Mouse (Mus musculus): Measurements from ENCODE around the gene Tspan7. TPM values are rescaled to one million over a fixed set of nuclear protein-coding genes. Genes with fewer than 3 reads are reported as not detected.

Gene Tspan7
- polyA plus RNA-seq, 1 experiment from 2014 or later = 165 TPM

GRCm38 (mm10) chrX:10514417-10514816 is 29.5 kb downstream of the Tspan7 start:
- H3K36me3 ChIP-seq (ENCODE audit: poor library complexity, severe bottlenecking) = no peaks in the 10 kb centered on the region
- H3K27ac ChIP-seq = no peak overlapping the region
- H3K4me3 ChIP-seq = no peak overlapping the region
- H3K9me3 ChIP-seq (replicated peaks) = no peaks in the 10 kb centered on the region
- 65% methylated on average over 5 of the region's 5 CpGs for WGBS
- H3K27me3 ChIP-seq = no peaks in the 10 kb centered on the region
- H3K4me2 ChIP-seq = no peak overlapping the region
- no peak for ATAC-seq
- no peak overlapping the region for H3K9ac ChIP-seq
- peaks cover 16% of the 10 kb centered on the region; the same call in 1 of the 2 replicates for H3K4me1 ChIP-seq

GRCm38 (mm10) chrX:10514971-10515370 is 30.0 kb downstream of the Tspan7 start:
- 52% methylated on average over 3 of the region's 3 CpGs for WGBS
- no peak for ATAC-seq
- Histone ChIP-seq H3K27me3 (no peaks in the 10 kb centered on the region), H3K4me3 (no peak overlapping the region), H3K4me2 (no peak overlapping the region), H3K4me1 (peaks cover 16% of the 10 kb centered on the region; the same call in 1 of the 2 replicates), H3K9me3 (replicated peaks) (no peaks in the 10 kb centered on the region), H3K36me3 (ENCODE audit: poor library complexity, severe bottlenecking) (no peaks in the 10 kb centered on the region), H3K9ac (no peak overlapping the region), H3K27ac (no peak overlapping the region)

GRCm38 (mm10) chrX:10516448-10516847 is 31.5 kb downstream of the Tspan7 start:
- Histone ChIP-seq H3K4me2 (no peak overlapping the region), H3K9me3 (replicated peaks) (no peaks in the 10 kb centered on the region), H3K4me3 (no peak overlapping the region), H3K4me1 (peaks cover 16% of the 10 kb centered on the region; the same call in 1 of the 2 replicates), H3K9ac (no peak overlapping the region), H3K36me3 (ENCODE audit: poor library complexity, severe bottlenecking) (no peaks in the 10 kb centered on the region), H3K27me3 (no peaks in the 10 kb centered on the region), H3K27ac (no peak overlapping the region)
- no peak for ATAC-seq
- WGBS = 82% methylated on average over 7 of the region's 7 CpGs

- Histone ChIP-seq H3K27ac (peak overlapping the region; percentile 14; the same call in 1 of the 2 replicates), H3K9ac (no peak overlapping the region), H3K9me3 (replicated peaks) (no peaks in the 10 kb centered on the region), H3K4me3 (no peak overlapping the region), H3K4me2 (no peak overlapping the region), H3K27me3 (no peaks in the 10 kb centered on the region), H3K4me1 (peaks cover 16% of the 10 kb centered on the region; the same call in 1 of the 2 replicates), H3K36me3 (ENCODE audit: poor library complexity, severe bottlenecking) (no peaks in the 10 kb centered on the region)
- 81% methylated on average over 6 of the region's 6 CpGs for WGBS
- ATAC-seq = no peak
These were observed 32.0 kb downstream of the Tspan7 start for GRCm38 (mm10) chrX:10516925-10517324.

GRCm38 (mm10) chrX:10517756-10518155 is 32.8 kb downstream of the Tspan7 start:
- H3K27me3 ChIP-seq = no peaks in the 10 kb centered on the region
- 0 out of 2 replicates have a peak, but pooled peaks have one; percentile 13 for ATAC-seq
- H3K9me3 ChIP-seq (replicated peaks) = no peaks in the 10 kb centered on the region
- no peak overlapping the region for H3K4me3 ChIP-seq
- H3K27ac ChIP-seq = peak overlapping the region; percentile 14; the same call in 1 of the 2 replicates
- H3K36me3 ChIP-seq (ENCODE audit: poor library complexity, severe bottlenecking) = no peaks in the 10 kb centered on the region
- no peak overlapping the region for H3K9ac ChIP-seq
- peaks cover 16% of the 10 kb centered on the region; the same call in 1 of the 2 replicates for H3K4me1 ChIP-seq
- H3K4me2 ChIP-seq = no peak overlapping the region
- 33% methylated on average over 4 of the region's 4 CpGs for WGBS

GRCm38 (mm10) chrX:10518510-10518909 is 33.6 kb downstream of the Tspan7 start:
- ATAC-seq = no peak
- Histone ChIP-seq H3K27ac (no peak overlapping the region), H3K9me3 (replicated peaks) (no peaks in the 10 kb centered on the region), H3K27me3 (no peaks in the 10 kb centered on the region), H3K4me3 (no peak overlapping the region), H3K9ac (no peak overlapping the region), H3K4me1 (peaks cover 16% of the 10 kb centered on the region; the same call in 1 of the 2 replicates), H3K36me3 (ENCODE audit: poor library complexity, severe bottlenecking) (no peaks in the 10 kb centered on the region), H3K4me2 (no peak overlapping the region)
- WGBS = 31% methylated on average over 5 of the region's 5 CpGs

GRCm38 (mm10) chrX:10535450-10535849 is 50.5 kb downstream of the Tspan7 start:
- no peak overlapping the region for H3K4me2 ChIP-seq
- no peaks in the 10 kb centered on the region for H3K36me3 ChIP-seq (ENCODE audit: poor library complexity, severe bottlenecking)
- peaks cover 9% of the 10 kb centered on the region for H3K4me1 ChIP-seq
- no peak overlapping the region for H3K4me3 ChIP-seq
- no peak overlapping the region for H3K27ac ChIP-seq
- no peaks in the 10 kb centered on the region for H3K27me3 ChIP-seq
- 14% methylated on average over 2 of the region's 2 CpGs for WGBS
- H3K9me3 ChIP-seq (replicated peaks) = no peaks in the 10 kb centered on the region
- ATAC-seq = no peak; the same call in 1 of the 2 replicates
- H3K9ac ChIP-seq = no peak overlapping the region

- Histone ChIP-seq H3K27ac (no peak overlapping the region), H3K4me1 (peaks cover 9% of the 10 kb centered on the region), H3K27me3 (no peaks in the 10 kb centered on the region), H3K9ac (no peak overlapping the region), H3K4me2 (no peak overlapping the region), H3K36me3 (ENCODE audit: poor library complexity, severe bottlenecking) (no peaks in the 10 kb centered on the region), H3K4me3 (no peak overlapping the region), H3K9me3 (replicated peaks) (no peaks in the 10 kb centered on the region)
- ATAC-seq = no peak
- 79% methylated on average over 2 of the region's 2 CpGs for WGBS
These were observed 54.1 kb downstream of the Tspan7 start for GRCm38 (mm10) chrX:10539009-10539408.

GRCm38 (mm10) chrX:10539482-10540166 is 54.7 kb downstream of the Tspan7 start:
- Histone ChIP-seq H3K4me1 (peaks cover 9% of the 10 kb centered on the region), H3K27ac (no peak overlapping the region), H3K27me3 (no peaks in the 10 kb centered on the region), H3K9me3 (replicated peaks) (no peaks in the 10 kb centered on the region), H3K4me3 (no peak overlapping the region), H3K4me2 (no peak overlapping the region), H3K9ac (no peak overlapping the region), H3K36me3 (ENCODE audit: poor library complexity, severe bottlenecking) (no peaks in the 10 kb centered on the region)
- WGBS = 48% methylated on average over 6 of the region's 6 CpGs
- ATAC-seq = no peak

- Histone ChIP-seq H3K27ac (no peak overlapping the region), H3K27me3 (no peaks in the 10 kb centered on the region), H3K4me1 (no peaks in the 10 kb centered on the region), H3K4me3 (no peak overlapping the region), H3K4me2 (no peak overlapping the region), H3K36me3 (ENCODE audit: poor library complexity, severe bottlenecking) (no peaks in the 10 kb centered on the region), H3K9ac (no peak overlapping the region), H3K9me3 (replicated peaks) (no peaks in the 10 kb centered on the region)
- 90% methylated on average over 3 of the region's 3 CpGs for WGBS
- ATAC-seq = no peak
These were observed 61.9 kb downstream of the Tspan7 start for GRCm38 (mm10) chrX:10546840-10547239.

- H3K27ac ChIP-seq = no peak overlapping the region
- H3K9ac ChIP-seq = no peak overlapping the region
- no peaks in the 10 kb centered on the region for H3K27me3 ChIP-seq
- no peak overlapping the region for H3K4me2 ChIP-seq
- no peaks in the 10 kb centered on the region for H3K4me1 ChIP-seq
- no peak overlapping the region for H3K4me3 ChIP-seq
- no peaks in the 10 kb centered on the region for H3K36me3 ChIP-seq (ENCODE audit: poor library complexity, severe bottlenecking)
- H3K9me3 ChIP-seq (replicated peaks) = no peaks in the 10 kb centered on the region
- WGBS = 83% methylated on average over 3 of the region's 3 CpGs
- ATAC-seq = no peak
These were observed 64.8 kb downstream of the Tspan7 start for GRCm38 (mm10) chrX:10549708-10550107.

- Histone ChIP-seq H3K9me3 (replicated peaks) (no peaks in the 10 kb centered on the region), H3K9ac (no peak overlapping the region), H3K4me2 (no peak overlapping the region), H3K4me3 (no peak overlapping the region), H3K36me3 (ENCODE audit: poor library complexity, severe bottlenecking) (no peaks in the 10 kb centered on the region), H3K27me3 (no peaks in the 10 kb centered on the region), H3K4me1 (0 out of 2 replicates have a peak, but pooled peaks cover 7% of the 10 kb centered on the region), H3K27ac (no peak overlapping the region)
- no peak for ATAC-seq
- 86% methylated on average over 3 of the region's 3 CpGs for WGBS
These were observed 71.9 kb downstream of the Tspan7 start for GRCm38 (mm10) chrX:10556899-10557298.

GRCm38 (mm10) chrX:10557596-10557995 is 72.6 kb downstream of the Tspan7 start:
- ATAC-seq = no peak
- H3K4me2 ChIP-seq = no peak overlapping the region
- 54% methylated on average over 5 of the region's 5 CpGs for WGBS

More at GRCm38 (mm10) chrX:10557596-10557995, 72.6 kb downstream of the Tspan7 start:
- H3K27ac ChIP-seq = no peak overlapping the region
- H3K9ac ChIP-seq = no peak overlapping the region
- no peaks in the 10 kb centered on the region for H3K27me3 ChIP-seq
- no peaks in the 10 kb centered on the region for H3K9me3 ChIP-seq (replicated peaks)
- no peaks in the 10 kb centered on the region for H3K36me3 ChIP-seq (ENCODE audit: poor library complexity, severe bottlenecking)
- H3K4me3 ChIP-seq = no peak overlapping the region
- H3K4me1 ChIP-seq = 0 out of 2 replicates have a peak, but pooled peaks cover 7% of the 10 kb centered on the region

All from forebrain, embryonic 13.5 days (tissue).